Mouse (Mus musculus) hindbrain, embryonic 16.5 days (tissue): ENCODE measurements around the gene Ldlr. TPM values are rescaled to one million over a fixed set of nuclear protein-coding genes. Genes with fewer than 3 reads are reported as not detected.
"Not testable (repeated sequence)": the region's sequence is repeated elsewhere in the genome, so short reads cannot be mapped to it uniquely, and the experiment has no call there.

Experiments
- ATAC-seq: fragments of 200-750 bp; cut with Nextera tagmentation; 2 replicates; pipeline ENCODE4 v1.8.0; 2017; ENCODE audit warnings: moderate TSS enrichment, moderate library complexity
- H3K27ac ChIP-seq: fragments of 300-500 bp; sonication (generic); 2 replicates; pipeline ENCODE4 v1.5.1; 2014; ENCODE audit warnings: low read depth, mild to moderate bottlenecking, control low read depth, low read length, moderate library complexity
- H3K27me3 ChIP-seq: fragments of 300-500 bp; sonication (generic); replicated peaks from 2 replicates; pipeline ENCODE4 v1.6.1; 2014; ENCODE audit warnings: low read length; ENCODE audit not compliant: control insufficient read depth, insufficient read depth
- H3K36me3 ChIP-seq: fragments of 300-500 bp; sonication (generic); 2 replicates; pipeline ENCODE4 v1.6.1; 2014; ENCODE audit warnings: mild to moderate bottlenecking, low read length, moderate library complexity, mixed read lengths; ENCODE audit not compliant: control insufficient read depth, insufficient read depth
- H3K4me1 ChIP-seq: fragments of 300-500 bp; sonication (generic); 2 replicates; pipeline ENCODE4 v1.6.1; 2014; ENCODE audit warnings: low read depth, low read length; ENCODE audit not compliant: control insufficient read depth, insufficient read depth
- H3K4me2 ChIP-seq: fragments of 300-500 bp; sonication (generic); 2 replicates; pipeline ENCODE4 v1.6.1; 2014; ENCODE audit warnings: mild to moderate bottlenecking, low read length, control low read depth, moderate library complexity
- H3K4me3 ChIP-seq: fragments of 300-500 bp; sonication (generic); 2 replicates; pipeline ENCODE4 v1.5.1; 2014; ENCODE audit warnings: mild to moderate bottlenecking, low read length, control low read depth, moderate library complexity
- H3K9ac ChIP-seq: fragments of 300-500 bp; sonication (generic); 2 replicates; pipeline ENCODE4 v1.6.1; 2014; ENCODE audit warnings: low read depth, mild to moderate bottlenecking, control low read depth, low read length, moderate library complexity
- H3K9me3 ChIP-seq: fragments of 300-500 bp; sonication (generic); 2 replicates; pipeline ENCODE4 v1.6.1; 2014; ENCODE audit warnings: mild to moderate bottlenecking, low read length, moderate library complexity; ENCODE audit not compliant: control insufficient read depth
- WGBS: fragments of 180-500 bp; shearing (Covaris S2); extraction: QIAGEN DNeasy Blood & Tissue Kit; methylation state at CpG from one replicate; pipeline ENCODE4 v1.1.7; 2014; 5-methylcytosine and 5-hydroxymethylcytosine counted together
- polyA plus RNA-seq: library from polyadenylated mRNA; unstranded; fragments of >200 nt; fragmentation: Nextera tagmentation; extraction: Ambion mirVana; gene quantifications from 2 replicates; pipeline ENCODE4 v1.2.1, GENCODE M21; 2015

The Ldlr gene
- polyA plus RNA-seq, 1 experiment from 2014 or later = 15.6 TPM

GRCm38 (mm10) chr9:21769558-21770183, 46.4 kb downstream of the Ldlr start:
- Histone ChIP-seq H3K4me3 (no peak overlapping the region), H3K36me3 (no peaks in the 10 kb centered on the region), H3K27ac (no peak overlapping the region), H3K4me1 (peaks cover 10% of the 10 kb centered on the region; the same call in 1 of the 2 replicates), H3K4me2 (no peak overlapping the region), H3K9me3 (no peaks in the 10 kb centered on the region), H3K9ac (no peak overlapping the region), H3K27me3 (no peaks in the 10 kb centered on the region)
- ATAC-seq = 0 out of 2 replicates have a peak, but pooled peaks have one; percentile 31
- WGBS = 68% methylated on average over 26 of the region's 26 CpGs

GRCm38 (mm10) chr9:21773396-21773795, 50.1 kb downstream of the Ldlr start:
- not testable (repeated sequence) for H3K4me1 ChIP-seq, H3K9me3 ChIP-seq, H3K4me3 ChIP-seq, H3K27me3 ChIP-seq, H3K36me3 ChIP-seq, H3K9ac ChIP-seq, H3K27ac ChIP-seq, ATAC-seq, H3K4me2 ChIP-seq
- WGBS = 78% methylated on average over 5 of the region's 5 CpGs

- 90% methylated on average over 16 of the region's 16 CpGs for WGBS
- H3K9me3 ChIP-seq = no peaks in the 10 kb centered on the region
- H3K9ac ChIP-seq = no peak overlapping the region
- no peaks in the 10 kb centered on the region for H3K4me1 ChIP-seq
- H3K27me3 ChIP-seq = no peaks in the 10 kb centered on the region
- no peak for ATAC-seq
- no peak overlapping the region for H3K4me2 ChIP-seq
- H3K36me3 ChIP-seq = 0 out of 2 replicates have a peak, but pooled peaks cover 2% of the 10 kb centered on the region
- no peak overlapping the region for H3K27ac ChIP-seq
- no peak overlapping the region for H3K4me3 ChIP-seq
Observed at GRCm38 (mm10) chr9:21774353-21774752, 51.1 kb downstream of the Ldlr start.

- Histone ChIP-seq H3K4me2 (no peak overlapping the region), H3K27ac (no peak overlapping the region), H3K4me1 (no peaks in the 10 kb centered on the region), H3K4me3 (no peak overlapping the region), H3K36me3 (0 out of 2 replicates have a peak, but pooled peaks cover 2% of the 10 kb centered on the region), H3K27me3 (no peaks in the 10 kb centered on the region), H3K9me3 (no peaks in the 10 kb centered on the region), H3K9ac (no peak overlapping the region)
- 94% methylated on average over 3 of the region's 3 CpGs for WGBS
- ATAC-seq = no peak
Observed at GRCm38 (mm10) chr9:21777726-21778125, 54.4 kb downstream of the Ldlr start.

GRCm38 (mm10) chr9:21781657-21782468, 58.6 kb downstream of the Ldlr start:
- no peak for ATAC-seq
- H3K4me1 ChIP-seq = no peaks in the 10 kb centered on the region
- no peak overlapping the region for H3K4me2 ChIP-seq
- H3K36me3 ChIP-seq = 0 out of 2 replicates have a peak, but pooled peaks cover 2% of the 10 kb centered on the region
- H3K4me3 ChIP-seq = no peak overlapping the region
- no peaks in the 10 kb centered on the region for H3K27me3 ChIP-seq
- no peaks in the 10 kb centered on the region for H3K9me3 ChIP-seq
- no peak overlapping the region for H3K27ac ChIP-seq
- WGBS = 78% methylated on average over 15 of the region's 15 CpGs
- H3K9ac ChIP-seq = no peak overlapping the region

GRCm38 (mm10) chr9:21784517-21785307, 61.4 kb downstream of the Ldlr start:
- ATAC-seq = no peak
- 93% methylated on average over 7 of the region's 7 CpGs for WGBS
- H3K4me2 ChIP-seq = no peak overlapping the region
- no peaks in the 10 kb centered on the region for H3K9me3 ChIP-seq
- H3K4me1 ChIP-seq = no peaks in the 10 kb centered on the region
- H3K27me3 ChIP-seq = no peaks in the 10 kb centered on the region
- H3K36me3 ChIP-seq = no peaks in the 10 kb centered on the region
- H3K9ac ChIP-seq = no peak overlapping the region
- no peak overlapping the region for H3K4me3 ChIP-seq
- no peak overlapping the region for H3K27ac ChIP-seq

- not testable (repeated sequence) for H3K27me3 ChIP-seq, ATAC-seq, H3K4me1 ChIP-seq, H3K4me2 ChIP-seq, H3K9ac ChIP-seq, H3K9me3 ChIP-seq, H3K4me3 ChIP-seq, H3K36me3 ChIP-seq, H3K27ac ChIP-seq
- WGBS = 95% methylated on average over 1 of the region's 2 CpGs
Observed at GRCm38 (mm10) chr9:21786309-21786708, 63.0 kb downstream of the Ldlr start.

- H3K27ac ChIP-seq = no peak overlapping the region
- H3K4me3 ChIP-seq = no peak overlapping the region
- ATAC-seq = peak; percentile 52; the same call in 1 of the 2 replicates
- no peak overlapping the region for H3K9ac ChIP-seq
- H3K4me2 ChIP-seq = no peak overlapping the region
- WGBS = 5% methylated on average over 6 of the region's 6 CpGs
- peaks cover 1% of the 10 kb centered on the region; the same call in 1 of the 2 replicates for H3K4me1 ChIP-seq
- no peaks in the 10 kb centered on the region for H3K27me3 ChIP-seq
- H3K9me3 ChIP-seq = no peaks in the 10 kb centered on the region
- no peaks in the 10 kb centered on the region for H3K36me3 ChIP-seq
Observed at GRCm38 (mm10) chr9:21786906-21787305, 63.6 kb downstream of the Ldlr start.

- H3K4me2 ChIP-seq = no peak overlapping the region
- no peak overlapping the region for H3K27ac ChIP-seq
- peaks cover 3% of the 10 kb centered on the region; the same call in 1 of the 2 replicates for H3K4me1 ChIP-seq
- no peaks in the 10 kb centered on the region for H3K36me3 ChIP-seq
- H3K9ac ChIP-seq = no peak overlapping the region
- 75% methylated on average over 5 of the region's 5 CpGs for WGBS
- H3K27me3 ChIP-seq = no peaks in the 10 kb centered on the region
- H3K4me3 ChIP-seq = no peak overlapping the region
- H3K9me3 ChIP-seq = no peaks in the 10 kb centered on the region
- ATAC-seq = no peak
Observed at GRCm38 (mm10) chr9:21787654-21788053, 64.4 kb downstream of the Ldlr start.
